Mouse (Mus musculus) lung, adult 2 months (tissue): Measurements from ENCODE around the gene Sh3rf3.

Source experiments
- CTCF ChIP-seq: fragments of 200-500 bp; IDR thresholded peaks from 2 replicates; pipeline ENCODE4 v1.5.1; 2011; ENCODE audit warnings: mild to moderate bottlenecking, low read length, control low read depth; ENCODE audit not compliant: insufficient read depth
- POLR2A ChIP-seq: fragments of 200-500 bp; IDR thresholded peaks from 2 replicates; pipeline ENCODE4 v1.6.1; 2011; ENCODE audit warnings: low read depth, mild to moderate bottlenecking, control low read depth, low read length, borderline replicate concordance; ENCODE audit errors: extremely low read depth

GRCm38 (mm10) chr10:59149956-59150383, 336.8 kb downstream of the Sh3rf3 start:
- TF ChIP-seq POLR2A (no peak), CTCF (peak; percentile 24; the same call in 1 of the 2 replicates)
